Mouse (Mus musculus) erythroblast, embryonic 14.5 days (primary cell): Measurements from ENCODE around the gene Psmc6. TPM values are rescaled to one million over a fixed set of nuclear protein-coding genes. Genes with fewer than 3 reads are reported as not detected.

Experiments
- H3K27me3 ChIP-seq: 2 replicates; pipeline ENCODE4 v1.6.1; 2012; ENCODE audit warnings: inconsistent platforms; ENCODE audit not compliant: control insufficient read depth
- H3K36me3 ChIP-seq: 2 replicates; pipeline ENCODE4 v1.6.1; 2012; ENCODE audit warnings: mild to moderate bottlenecking, inconsistent platforms; ENCODE audit not compliant: control insufficient read depth
- H3K4me1 ChIP-seq: 2 replicates; pipeline ENCODE4 v1.6.1; 2012; ENCODE audit warnings: inconsistent platforms; ENCODE audit not compliant: control insufficient read depth
- H3K4me3 ChIP-seq: replicated peaks from 2 replicates; pipeline ENCODE3; 2012; ENCODE audit warnings: moderate library complexity, mild to moderate bottlenecking, inconsistent platforms
- H3K9me3 ChIP-seq: 2 replicates; pipeline ENCODE4 v1.6.1; 2012; ENCODE audit warnings: low read length, inconsistent platforms, mixed read lengths; ENCODE audit not compliant: control insufficient read depth
- GATA1 ChIP-seq: IDR thresholded peaks from 2 replicates; pipeline ENCODE4 v1.6.1; 2012; ENCODE audit warnings: low read length, inconsistent platforms, mixed read lengths
- TAL1 ChIP-seq: IDR thresholded peaks from 3 replicates; pipeline ENCODE4 v1.6.1; 2012; ENCODE audit warnings: low read length, inconsistent platforms, mixed read lengths
- polyA plus RNA-seq: library from polyadenylated mRNA; stranded (reverse); fragments of >175 nt; gene quantifications from 2 replicates; pipeline ENCODE4 v1.2.3, GENCODE M21; 2012

The Psmc6 gene
- 1.0 and 1.4 TPM in 2 replicates for polyA plus RNA-seq

GRCm38 (mm10) chr14:45329589-45330181 lies at the start of gene Psmc6:
TSS of gene Psmc6 (plus strand) at chr14:45329788.
- peak within 1 kb of the TSS; percentile 79 for H3K4me3 ChIP-seq
- TF ChIP-seq GATA1: peak; percentile 70
- TF ChIP-seq TAL1: no peak
- no peaks in the 10 kb centered on the region for H3K9me3 ChIP-seq
- peaks cover 46% of the 10 kb centered on the region for H3K4me1 ChIP-seq
- H3K36me3 ChIP-seq: peaks cover 38% of the 10 kb centered on the region
- H3K27me3 ChIP-seq: no peaks in the 10 kb centered on the region

- H3K36me3 ChIP-seq: peaks cover 15% of the 10 kb centered on the region
- no peaks in the 10 kb centered on the region for H3K27me3 ChIP-seq
- H3K4me3 ChIP-seq: no peak overlapping the region
- TF ChIP-seq GATA1: no peak
- no peak for TF ChIP-seq TAL1
- H3K9me3 ChIP-seq: no peaks in the 10 kb centered on the region
- H3K4me1 ChIP-seq: no peaks in the 10 kb centered on the region
Measured at GRCm38 (mm10) chr14:45282066-45282465, 47.5 kb upstream of the Psmc6 start.

GRCm38 (mm10) chr14:45291608-45292007 lies 38.0 kb upstream of the Psmc6 start:
- no peak overlapping the region for H3K4me3 ChIP-seq
- no peaks in the 10 kb centered on the region for H3K9me3 ChIP-seq
- H3K27me3 ChIP-seq: no peaks in the 10 kb centered on the region
- H3K36me3 ChIP-seq: peaks cover 81% of the 10 kb centered on the region
- TF ChIP-seq TAL1: no peak
- TF ChIP-seq GATA1: no peak
- no peaks in the 10 kb centered on the region for H3K4me1 ChIP-seq

GRCm38 (mm10) chr14:45303939-45304338 lies 25.6 kb upstream of the Psmc6 start:
- Histone ChIP-seq H3K4me1 (peaks cover 10% of the 10 kb centered on the region), H3K36me3 (peaks cover 78% of the 10 kb centered on the region), H3K4me3 (no peak overlapping the region), H3K27me3 (no peaks in the 10 kb centered on the region), H3K9me3 (no peaks in the 10 kb centered on the region)
- TF ChIP-seq TAL1 (no peak), GATA1 (no peak)

- peaks cover 78% of the 10 kb centered on the region for H3K36me3 ChIP-seq
- TF ChIP-seq GATA1 (no peak), TAL1 (no peak)
- H3K4me3 ChIP-seq: no peak overlapping the region
- no peaks in the 10 kb centered on the region for H3K9me3 ChIP-seq
- peaks cover 11% of the 10 kb centered on the region for H3K4me1 ChIP-seq
- H3K27me3 ChIP-seq: no peaks in the 10 kb centered on the region
Measured at GRCm38 (mm10) chr14:45304389-45304788, 25.2 kb upstream of the Psmc6 start.

GRCm38 (mm10) chr14:45305852-45306251 lies 23.7 kb upstream of the Psmc6 start:
- no peak overlapping the region for H3K4me3 ChIP-seq
- H3K4me1 ChIP-seq: peaks cover 18% of the 10 kb centered on the region
- H3K9me3 ChIP-seq: no peaks in the 10 kb centered on the region
- TF ChIP-seq TAL1: no peak
- TF ChIP-seq GATA1: no peak
- peaks cover 73% of the 10 kb centered on the region for H3K36me3 ChIP-seq
- no peaks in the 10 kb centered on the region for H3K27me3 ChIP-seq

GRCm38 (mm10) chr14:45307630-45308328 lies 21.8 kb upstream of the Psmc6 start:
- Histone ChIP-seq H3K27me3 (no peaks in the 10 kb centered on the region), H3K4me3 (no peak overlapping the region), H3K9me3 (no peaks in the 10 kb centered on the region), H3K36me3 (peaks cover 59% of the 10 kb centered on the region), H3K4me1 (peaks cover 18% of the 10 kb centered on the region)
- TF ChIP-seq TAL1: no peak
- TF ChIP-seq GATA1: no peak

- no peak overlapping the region for H3K4me3 ChIP-seq
- TF ChIP-seq GATA1 (no peak), TAL1 (no peak)
- H3K36me3 ChIP-seq: peaks cover 53% of the 10 kb centered on the region
- H3K9me3 ChIP-seq: no peaks in the 10 kb centered on the region
- no peaks in the 10 kb centered on the region for H3K27me3 ChIP-seq
- H3K4me1 ChIP-seq: peaks cover 27% of the 10 kb centered on the region
Measured at GRCm38 (mm10) chr14:45309646-45310045, 19.9 kb upstream of the Psmc6 start.

GRCm38 (mm10) chr14:45310101-45310500 lies 19.5 kb upstream of the Psmc6 start:
- Histone ChIP-seq H3K4me3 (no peak overlapping the region), H3K36me3 (peaks cover 49% of the 10 kb centered on the region), H3K27me3 (no peaks in the 10 kb centered on the region), H3K4me1 (peaks cover 27% of the 10 kb centered on the region), H3K9me3 (no peaks in the 10 kb centered on the region)
- no peak for TF ChIP-seq GATA1
- no peak for TF ChIP-seq TAL1

- no peaks in the 10 kb centered on the region for H3K9me3 ChIP-seq
- TF ChIP-seq TAL1: no peak
- no peak for TF ChIP-seq GATA1
- peak overlapping the region; percentile 100 for H3K4me3 ChIP-seq
- H3K36me3 ChIP-seq: peaks cover 17% of the 10 kb centered on the region
- H3K27me3 ChIP-seq: no peaks in the 10 kb centered on the region
- H3K4me1 ChIP-seq: peaks cover 73% of the 10 kb centered on the region
Measured at GRCm38 (mm10) chr14:45316927-45317326, 12.7 kb upstream of the Psmc6 start.
